Comparison of ENCODE assay signal across 9 mouse cellular contexts in genomic region chr3:152145186-152145585, GRCm38 (mm10). TPM values are rescaled to one million over a fixed set of nuclear protein-coding genes. Genes with fewer than 3 reads are reported as not detected.
DNase-seq lines count a peak whose midpoint lies in the region; ATAC-seq and TF ChIP-seq lines count a peak whose summit lies in the region.
"Had no signal": no experiment of that assay in that cellular context is flagged by ENCODE, and none has a peak within 500 bp of the region (broad histone marks: within the 10 kb centered on the region; RNA-seq: fewer than 3 reads in every experiment).

No protein-coding gene starts in this region.

- intact Hi-C loops in heart, postnatal 25 days (cut with DNase I), result loop anchor here (5.0 kb wide), 2 partner anchors 33 to 42 kb away; no protein-coding TSS in a partner anchor

- no peaks in the 10 kb centered on the region for H3K36me3 ChIP-seq in lung, embryonic 16.5 days (ENCODE audit: control insufficient read depth, insufficient read depth, low read length)
- H3K36me3 ChIP-seq in thymus, adult 2 months (ENCODE audit: control insufficient read depth, insufficient read depth, low read length), result no peaks in the 10 kb centered on the region

- no peak for TF ChIP-seq CTCF in thymus, adult 2 months (IDR thresholded peaks at IDR 0.05; ENCODE audit: borderline replicate concordance, control insufficient read depth, extremely low read depth, insufficient read depth, low read length, poor library complexity)

- no peaks in the 10 kb centered on the region for H3K9me3 ChIP-seq in lung, embryonic 16.5 days (ENCODE audit: control insufficient read depth, low read length)

- no peak for TF ChIP-seq POLR2A in thymus, adult 2 months (IDR thresholded peaks at IDR 0.05; ENCODE audit: control insufficient read depth, extremely low read depth, insufficient read depth, low read length, poor library complexity)

- ATAC-seq in frontal cortex, adult (ENCODE audit: low TSS enrichment), result peak; percentile 79
- ATAC-seq in lung, embryonic 16.5 days (ENCODE audit: low read depth), result peak; percentile 97
- no peak for ATAC-seq in inflammation-experienced regulatory T-cells, adult 6 months

- 0 out of 2 replicates have a peak overlapping the region, but pooled peaks have one; percentile 30 for H3K27ac ChIP-seq in lung, embryonic 16.5 days (ENCODE audit: low read length)
- H3K27ac ChIP-seq in thymus, adult 2 months (ENCODE audit: control insufficient read depth, insufficient read depth, low read length), result no peak overlapping the region

- H3K4me2 ChIP-seq in lung, embryonic 16.5 days (ENCODE audit: low read depth, low read length), result no peak overlapping the region

- no peak for DNase-seq in frontal cortex, postnatal 25 days (ENCODE audit: low spot score in 2 of 2)
- DNase-seq in 3T3-L1 (ENCODE audit: low read depth, low spot score), result peak; percentile 80
- DNase-seq in cerebellum, postnatal 14 days, result peak; percentile 48 to 52
- DNase-seq in heart, postnatal 25 days (ENCODE audit: low spot score), result peak; percentile 67
- DNase-seq in thymus, adult 2 months, result no peak

- peaks cover 15% of the 10 kb centered on the region for H3K4me1 ChIP-seq in lung, embryonic 16.5 days (replicated peaks; ENCODE audit: control insufficient read depth, insufficient read depth, low read length)
- peaks cover 4% of the 10 kb centered on the region for H3K4me1 ChIP-seq in thymus, adult 2 months (replicated peaks; ENCODE audit: control insufficient read depth, insufficient read depth, low read length)

- no peak overlapping the region for H3K4me3 ChIP-seq in lung, embryonic 16.5 days (ENCODE audit: low read length)
- H3K4me3 ChIP-seq in thymus, adult 2 months (ENCODE audit: control insufficient read depth, insufficient read depth, low read length), result no peak overlapping the region
- H3K4me3 ChIP-seq: erythroblast, embryonic 14.5 days had no signal

- H3K9ac ChIP-seq in lung, embryonic 16.5 days (ENCODE audit: low read length), result no peak overlapping the region

- no peaks in the 10 kb centered on the region for H3K27me3 ChIP-seq in lung, embryonic 16.5 days (ENCODE audit: control insufficient read depth, insufficient read depth, low read depth, low read length)
- H3K27me3 ChIP-seq in thymus, adult 2 months (ENCODE audit: control insufficient read depth, insufficient read depth, low read length), result no peaks in the 10 kb centered on the region

- 41% methylated on average over 2 of the region's 2 CpGs for WGBS in lung, embryonic 16.5 days
- 91% methylated on average over 2 of the region's 2 CpGs for WGBS in thymus, adult 2 months

RNA-seq across cellular contexts. Expression of gene Gipc2, which starts 20.8 kb away (rescaled TPM):
- 1 to 10 TPM; 3.6 to 4.0 TPM for total RNA-seq in heart, postnatal 25 days (2021)
- 12.3 and 13.4 TPM in 2 replicates for polyA plus RNA-seq in lung, embryonic 16.5 days (2015; fragmentation: Nextera tagmentation; extraction: Ambion mirVana)
- polyA plus RNA-seq in inflammation-experienced regulatory T-cells, adult 6 months (2017; shearing (Covaris generic)), result not detected
- 3.2 and 4.0 TPM in 2 replicates for polyA plus RNA-seq in thymus, adult 2 months (2012; rRNA removed)
- polyA plus RNA-seq: erythroblast, embryonic 14.5 days had no signal

Comparison
In these comparisons a context has a peak if more than half of its experiments do, and no peak if none do; other contexts are left out.
1. DNase-seq: peak in 3T3-L1 (single experiment), cerebellum, postnatal 14 days (2 of 2) and heart, postnatal 25 days (single experiment); none in frontal cortex, postnatal 25 days (0 of 2) and thymus, adult 2 months (single experiment).